Mouse (Mus musculus): Measurements from ENCODE around the gene Rmnd5b. TPM values are rescaled to one million over a fixed set of nuclear protein-coding genes. Genes with fewer than 3 reads are reported as not detected.

Rmnd5b gene
- polyA plus RNA-seq, 1 experiment from 2014 or later, result 34.2 TPM

DNA sequence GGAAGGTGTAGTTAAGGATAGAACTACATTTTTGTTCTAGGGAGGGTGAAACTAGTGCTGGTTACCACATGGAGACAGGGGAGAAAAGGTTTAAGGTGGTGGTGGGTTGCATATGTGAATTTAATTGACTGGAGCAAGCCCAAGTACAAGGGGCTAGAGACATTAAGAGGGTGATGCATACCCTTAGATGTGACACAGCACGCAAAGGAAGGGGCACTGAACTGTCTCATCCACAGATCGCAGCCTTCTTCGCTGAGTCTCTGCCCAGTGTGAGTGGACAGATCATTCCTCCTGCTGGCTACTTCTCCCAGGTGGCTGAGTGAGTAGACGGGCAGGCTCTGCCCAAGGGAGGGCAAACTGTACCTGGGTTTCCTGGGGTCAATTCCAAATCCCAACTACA is 42.3 kb downstream of the Rmnd5b start:
- Histone ChIP-seq H3K9me3 (ENCODE audit: control insufficient read depth) (no peaks in the 10 kb centered on the region), H3K27ac (ENCODE audit: low read depth, low read length) (peak overlapping the region; percentile 8; the same call in 1 of the 2 replicates), H3K4me3 (ENCODE audit: low read depth, low read length) (no peak overlapping the region), H3K27me3 (replicated peaks; ENCODE audit: control insufficient read depth, insufficient read depth, low read length) (no peaks in the 10 kb centered on the region), H3K36me3 (ENCODE audit: control insufficient read depth, insufficient read depth) (peaks cover 84% of the 10 kb centered on the region), H3K4me1 (replicated peaks; ENCODE audit: control insufficient read depth, insufficient read depth, low read length) (no peaks in the 10 kb centered on the region), H3K4me2 (replicated peaks; ENCODE audit: low read depth) (no peak overlapping the region), H3K9ac (ENCODE audit: low read depth, low read length) (no peak overlapping the region)
- ATAC-seq, result no peak
- TF ChIP-seq CTCF (IDR thresholded peaks at IDR 0.05; ENCODE audit: low read depth), result no peak
- WGBS, result 92% methylated on average over 4 of the region's 4 CpGs

DNA sequence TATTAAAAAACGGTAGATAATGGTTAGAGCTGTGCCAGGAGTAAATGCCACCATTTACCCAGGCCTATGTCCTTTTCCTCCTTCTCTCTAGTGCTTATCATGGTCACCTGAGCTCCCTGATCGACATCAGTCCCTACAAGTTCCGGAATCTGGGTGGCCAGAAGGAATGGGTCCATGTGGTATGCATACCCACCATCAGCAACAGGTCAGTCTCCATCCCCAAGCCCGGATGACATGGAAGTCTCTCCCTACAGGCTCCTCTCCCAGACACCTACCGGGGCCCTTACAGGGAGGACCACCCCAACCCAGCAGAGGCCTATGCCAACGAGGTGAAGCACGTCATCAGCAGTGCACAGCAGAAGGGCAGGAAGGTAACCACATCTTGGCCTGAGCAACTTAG is 43.8 kb downstream of the Rmnd5b start:
- Histone ChIP-seq H3K4me2 (replicated peaks; ENCODE audit: low read depth) (no peak overlapping the region), H3K9me3 (ENCODE audit: control insufficient read depth) (no peaks in the 10 kb centered on the region), H3K4me1 (replicated peaks; ENCODE audit: control insufficient read depth, insufficient read depth, low read length) (no peaks in the 10 kb centered on the region), H3K27me3 (replicated peaks; ENCODE audit: control insufficient read depth, insufficient read depth, low read length) (no peaks in the 10 kb centered on the region), H3K27ac (ENCODE audit: low read depth, low read length) (no peak overlapping the region), H3K9ac (ENCODE audit: low read depth, low read length) (no peak overlapping the region), H3K4me3 (ENCODE audit: low read depth, low read length) (no peak overlapping the region), H3K36me3 (ENCODE audit: control insufficient read depth, insufficient read depth) (peaks cover 82% of the 10 kb centered on the region)
- 87% methylated on average over 7 of the region's 7 CpGs for WGBS
- no peak for ATAC-seq
- TF ChIP-seq CTCF (IDR thresholded peaks at IDR 0.05; ENCODE audit: low read depth), result no peak

GRCm38 (mm10) chr11:51591168-51591567 is 44.5 kb downstream of the Rmnd5b start:
- WGBS, result 25% methylated on average over 7 of the region's 7 CpGs
- Histone ChIP-seq H3K27ac (ENCODE audit: low read depth, low read length) (no peak overlapping the region), H3K36me3 (ENCODE audit: control insufficient read depth, insufficient read depth) (peaks cover 75% of the 10 kb centered on the region), H3K9ac (ENCODE audit: low read depth, low read length) (no peak overlapping the region), H3K4me3 (ENCODE audit: low read depth, low read length) (no peak overlapping the region), H3K9me3 (ENCODE audit: control insufficient read depth) (no peaks in the 10 kb centered on the region), H3K27me3 (replicated peaks; ENCODE audit: control insufficient read depth, insufficient read depth, low read length) (no peaks in the 10 kb centered on the region), H3K4me1 (replicated peaks; ENCODE audit: control insufficient read depth, insufficient read depth, low read length) (no peaks in the 10 kb centered on the region), H3K4me2 (replicated peaks; ENCODE audit: low read depth) (no peak overlapping the region)
- no peak for TF ChIP-seq CTCF (IDR thresholded peaks at IDR 0.05; ENCODE audit: low read depth)
- ATAC-seq, result no peak

- H3K36me3 ChIP-seq (ENCODE audit: control insufficient read depth, insufficient read depth), result peaks cover 63% of the 10 kb centered on the region
- no peak overlapping the region for H3K4me3 ChIP-seq (ENCODE audit: low read depth, low read length)
- ATAC-seq, result no peak
Measured at GRCm38 (mm10) chr11:51590002-51590401, 45.7 kb downstream of the Rmnd5b start.

DNA sequence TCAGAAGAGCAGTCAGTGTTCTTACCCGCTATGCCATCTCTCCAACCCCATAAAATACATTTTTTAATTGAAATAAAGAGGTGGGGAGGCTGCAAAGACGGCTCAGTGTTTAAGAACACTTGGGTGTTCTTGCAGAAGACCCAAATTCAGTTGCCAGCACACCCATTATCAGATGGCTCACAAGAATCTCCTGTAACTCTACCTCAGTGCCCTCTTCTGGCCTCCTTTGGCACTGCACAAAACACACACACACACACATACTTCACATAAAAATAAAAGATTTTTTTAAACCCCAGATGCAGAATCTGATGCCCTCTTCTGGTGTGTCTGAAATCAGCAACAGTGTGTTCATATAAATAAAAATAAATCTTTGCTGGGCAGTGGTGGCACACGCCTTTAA is 46.9 kb downstream of the Rmnd5b start:
- Histone ChIP-seq H3K4me2 (replicated peaks; ENCODE audit: low read depth) (no peak overlapping the region), H3K27ac (ENCODE audit: low read depth, low read length) (peak overlapping the region; percentile 21; the same call in 1 of the 2 replicates), H3K9ac (ENCODE audit: low read depth, low read length) (no peak overlapping the region), H3K36me3 (ENCODE audit: control insufficient read depth, insufficient read depth) (peaks cover 52% of the 10 kb centered on the region), H3K9me3 (ENCODE audit: control insufficient read depth) (no peaks in the 10 kb centered on the region), H3K27me3 (replicated peaks; ENCODE audit: control insufficient read depth, insufficient read depth, low read length) (no peaks in the 10 kb centered on the region), H3K4me3 (ENCODE audit: low read depth, low read length) (no peak overlapping the region), H3K4me1 (replicated peaks; ENCODE audit: control insufficient read depth, insufficient read depth, low read length) (peaks cover 5% of the 10 kb centered on the region; the same call in 1 of the 2 replicates)
- 95% methylated on average over 3 of the region's 3 CpGs for WGBS
- no peak for ATAC-seq
- TF ChIP-seq CTCF (IDR thresholded peaks at IDR 0.05; ENCODE audit: low read depth), result peak; percentile 27; the same call in 1 of the 2 replicates

More at GRCm38 (mm10) chr11:51590002-51590401, 45.7 kb downstream of the Rmnd5b start:
- Histone ChIP-seq H3K27ac (ENCODE audit: low read depth, low read length) (no peak overlapping the region), H3K9ac (ENCODE audit: low read depth, low read length) (no peak overlapping the region), H3K4me2 (replicated peaks; ENCODE audit: low read depth) (no peak overlapping the region), H3K9me3 (ENCODE audit: control insufficient read depth) (no peaks in the 10 kb centered on the region), H3K4me1 (replicated peaks; ENCODE audit: control insufficient read depth, insufficient read depth, low read length) (peaks cover 5% of the 10 kb centered on the region; the same call in 1 of the 2 replicates), H3K27me3 (replicated peaks; ENCODE audit: control insufficient read depth, insufficient read depth, low read length) (no peaks in the 10 kb centered on the region)
- no peak for TF ChIP-seq CTCF (IDR thresholded peaks at IDR 0.05; ENCODE audit: low read depth)

- Histone ChIP-seq H3K9me3 (ENCODE audit: control insufficient read depth) (no peaks in the 10 kb centered on the region), H3K4me2 (replicated peaks; ENCODE audit: low read depth) (no peak overlapping the region), H3K4me1 (replicated peaks; ENCODE audit: control insufficient read depth, insufficient read depth, low read length) (peaks cover 5% of the 10 kb centered on the region; the same call in 1 of the 2 replicates), H3K9ac (ENCODE audit: low read depth, low read length) (no peak overlapping the region), H3K27ac (ENCODE audit: low read depth, low read length) (no peak overlapping the region), H3K4me3 (ENCODE audit: low read depth, low read length) (no peak overlapping the region), H3K36me3 (ENCODE audit: control insufficient read depth, insufficient read depth) (peaks cover 34% of the 10 kb centered on the region), H3K27me3 (replicated peaks; ENCODE audit: control insufficient read depth, insufficient read depth, low read length) (no peaks in the 10 kb centered on the region)
- ATAC-seq, result no peak
- WGBS, result 97% methylated on average over 1 of the region's 1 CpGs
- TF ChIP-seq CTCF (IDR thresholded peaks at IDR 0.05; ENCODE audit: low read depth), result no peak
Measured at GRCm38 (mm10) chr11:51587059-51587458, 48.6 kb downstream of the Rmnd5b start.

DNA sequence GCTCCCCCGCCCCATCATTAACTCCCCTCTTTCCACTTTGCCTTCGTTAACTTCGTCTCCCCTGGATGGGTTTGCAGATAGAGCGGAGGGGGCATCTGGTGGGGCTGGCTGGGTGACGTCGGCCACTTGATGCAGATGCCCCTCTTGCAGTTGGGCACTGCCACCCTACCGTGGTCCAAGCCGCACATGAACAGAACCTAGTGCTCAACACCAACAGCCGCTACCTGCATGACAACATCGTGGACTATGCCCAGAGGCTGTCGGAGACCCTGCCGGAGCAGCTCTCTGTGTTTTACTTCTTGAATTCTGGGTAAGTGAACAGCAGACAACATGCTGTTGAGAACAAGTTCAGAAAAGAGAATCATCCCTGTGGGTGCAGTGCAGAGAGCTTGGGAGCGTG is 49.3 kb downstream of the Rmnd5b start:
- no peak for ATAC-seq
- 86% methylated on average over 13 of the region's 13 CpGs for WGBS
- no peak overlapping the region for H3K4me2 ChIP-seq (replicated peaks; ENCODE audit: low read depth)

More for the DNA sequence above, 49.3 kb downstream of the Rmnd5b start:
- Histone ChIP-seq H3K27me3 (replicated peaks; ENCODE audit: control insufficient read depth, insufficient read depth, low read length) (no peaks in the 10 kb centered on the region), H3K9ac (ENCODE audit: low read depth, low read length) (no peak overlapping the region), H3K4me1 (replicated peaks; ENCODE audit: control insufficient read depth, insufficient read depth, low read length) (peaks cover 5% of the 10 kb centered on the region; the same call in 1 of the 2 replicates), H3K4me3 (ENCODE audit: low read depth, low read length) (no peak overlapping the region), H3K36me3 (ENCODE audit: control insufficient read depth, insufficient read depth) (peaks cover 30% of the 10 kb centered on the region), H3K27ac (ENCODE audit: low read depth, low read length) (peak overlapping the region; percentile 15; the same call in 1 of the 2 replicates), H3K9me3 (ENCODE audit: control insufficient read depth) (no peaks in the 10 kb centered on the region)
- TF ChIP-seq CTCF (IDR thresholded peaks at IDR 0.05; ENCODE audit: low read depth), result no peak
